Mouse (Mus musculus) lung, postnatal 36 days (tissue): ENCODE results near the gene Ddx31.

Source experiments
- DNase-seq: peaks from one replicate; pipeline ENCODE4 v3.0.0; 2022; ENCODE audit warnings: mixed read lengths

Ddx31 gene

DNA sequence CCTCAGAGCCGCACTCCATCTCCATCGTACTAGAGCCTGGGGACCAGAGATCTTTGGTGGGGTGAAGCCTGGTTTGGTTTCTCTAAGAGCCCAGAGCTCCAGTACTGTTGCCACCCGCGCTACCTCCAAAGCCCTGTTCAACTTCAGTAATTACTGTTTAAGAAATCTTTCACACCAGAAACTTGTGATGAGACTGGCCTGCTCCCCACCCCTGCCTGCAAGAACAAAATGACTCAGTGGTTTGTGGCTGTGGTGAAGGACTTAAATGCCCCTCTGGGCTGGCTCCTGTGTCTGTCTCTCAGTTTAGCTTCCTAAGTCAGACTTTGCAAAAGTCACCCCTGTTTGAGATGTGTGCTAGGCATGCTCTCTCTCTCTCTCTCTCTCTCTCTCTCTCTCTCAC lies 72.8 kb downstream of the Ddx31 start:
- DNase-seq: no peak

DNA sequence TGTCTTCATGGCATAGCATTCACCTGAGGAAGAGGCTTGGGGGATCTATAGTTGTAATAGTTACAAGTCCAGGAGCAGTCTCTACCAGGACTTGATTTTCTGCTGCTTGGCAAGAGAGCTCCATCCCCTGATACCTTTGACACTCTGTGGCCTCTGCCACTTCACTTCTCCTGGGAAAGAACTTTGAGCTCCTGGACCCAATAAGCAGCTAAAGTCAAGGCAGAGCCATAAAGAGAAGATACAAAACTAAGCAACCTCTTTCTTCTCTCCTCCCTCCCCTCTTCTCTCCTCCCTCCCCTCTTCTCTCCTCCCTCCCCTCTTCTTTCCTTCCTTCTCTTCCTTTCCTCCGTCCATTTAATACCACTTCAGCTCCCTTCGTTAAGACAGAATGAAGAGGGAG lies 73.9 kb downstream of the Ddx31 start:
- DNase-seq: no peak

DNA sequence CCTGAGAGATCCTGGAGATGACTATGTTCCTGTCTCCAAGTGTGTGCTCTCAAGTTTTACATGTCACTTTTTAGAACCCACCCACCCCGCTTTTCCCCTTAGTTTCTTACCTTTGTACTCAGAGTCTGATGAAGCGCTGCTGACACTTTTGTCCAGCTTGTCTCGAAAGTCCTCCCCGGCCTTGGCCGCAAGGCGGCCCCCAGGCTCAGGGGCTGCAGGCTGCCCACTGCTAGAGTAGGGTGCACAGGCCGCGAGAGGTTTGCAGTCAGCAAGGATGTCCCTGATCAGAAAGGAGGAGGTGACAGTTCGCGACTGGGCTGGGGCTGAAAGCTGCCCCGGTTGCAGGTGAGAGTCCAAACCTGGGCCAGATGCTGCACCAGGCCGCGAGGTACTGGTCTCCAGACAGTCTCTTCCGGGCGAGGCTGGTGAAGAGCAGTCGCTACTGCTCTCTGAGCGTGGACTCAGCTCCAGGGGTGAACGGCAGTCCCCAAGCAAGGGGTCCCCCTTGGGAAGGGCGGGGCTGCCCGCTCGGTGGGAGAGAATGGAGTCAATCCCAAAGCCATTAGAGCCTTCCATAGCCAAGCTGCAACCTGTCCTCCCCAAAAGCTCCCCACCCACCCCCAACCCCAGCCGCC lies 75.0 kb downstream of the Ddx31 start:
- no peak for DNase-seq

- peak; percentile 81 for DNase-seq
Measured at GRCm38 (mm10) chr2:28915768-28916512, 75.7 kb downstream of the Ddx31 start.

GRCm38 (mm10) chr2:28916513-28916865 lies 76.3 kb downstream of the Ddx31 start, which contains the start of gene Barhl1:
Gene Barhl1 (minus strand): TSS chr2:28916668.
- DNase-seq: no peak

GRCm38 (mm10) chr2:28917156-28917517 lies 76.9 kb downstream of the Ddx31 start:
- no peak for DNase-seq

DNA sequence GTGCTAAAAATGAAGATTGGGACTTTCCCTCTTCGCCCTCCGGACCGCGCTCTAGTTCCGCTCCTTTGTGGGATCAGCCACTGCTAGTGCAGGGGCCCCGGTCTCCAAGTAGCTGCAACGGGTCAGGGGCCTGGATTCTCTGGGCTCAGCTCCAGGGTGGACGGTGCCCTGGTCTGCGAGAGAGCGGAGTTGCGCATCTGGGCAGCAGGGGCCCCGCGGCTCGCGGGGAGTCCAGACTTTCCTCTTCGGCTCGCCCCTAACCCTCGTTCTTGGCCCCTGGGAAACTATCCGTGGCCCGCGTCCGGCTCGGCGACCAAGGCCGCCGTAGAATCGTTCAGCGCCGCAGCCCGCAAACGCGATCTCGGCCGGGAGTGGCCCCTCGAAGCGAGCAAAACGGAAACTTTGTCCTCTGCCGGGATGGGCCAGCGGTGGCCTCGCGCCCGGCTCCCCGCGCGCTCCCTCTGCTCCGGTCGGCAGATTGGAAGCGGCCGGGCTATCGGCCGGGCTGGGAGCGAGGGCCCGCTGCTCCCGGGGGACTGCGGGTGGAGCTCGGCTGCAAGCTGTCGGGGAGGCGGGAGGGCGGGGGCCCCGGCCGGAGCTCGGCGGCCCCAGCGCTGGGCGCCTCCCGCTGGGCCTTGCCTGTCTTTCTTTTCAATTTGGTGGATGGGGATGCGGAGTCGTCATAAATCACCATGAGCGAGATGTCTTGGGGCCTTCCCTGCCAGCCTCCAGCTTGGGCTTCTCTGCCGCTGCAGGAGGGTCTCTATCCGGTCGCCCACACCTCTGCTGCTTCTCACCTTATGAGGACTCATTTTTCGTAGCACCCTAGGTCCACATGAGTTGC lies 77.5 kb downstream of the Ddx31 start:
- no peak for DNase-seq

- DNase-seq: no peak
Measured at GRCm38 (mm10) chr2:28919001-28919400, 78.8 kb downstream of the Ddx31 start.

DNA sequence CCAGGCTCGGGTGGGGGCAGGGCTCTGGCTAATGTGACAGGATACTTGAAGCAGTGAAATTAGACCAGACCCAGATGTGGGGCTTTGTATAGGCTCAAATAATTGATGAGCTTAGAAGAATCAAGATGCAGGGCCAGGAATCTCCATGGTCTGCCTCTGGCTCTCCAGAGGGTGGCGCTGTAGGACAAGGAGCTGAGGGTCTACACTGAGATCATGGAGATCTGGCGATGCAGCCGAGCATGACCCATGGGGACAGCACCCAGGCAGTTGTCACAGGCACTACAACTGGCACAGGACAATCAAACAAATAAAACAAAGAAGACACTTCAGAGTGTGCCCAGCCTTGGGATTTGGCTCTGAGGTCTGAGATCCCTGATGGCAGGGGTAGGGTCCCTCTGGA lies 83.7 kb downstream of the Ddx31 start:
- DNase-seq: peak; percentile 55

GRCm38 (mm10) chr2:28930571-28930970 lies 90.4 kb downstream of the Ddx31 start:
- no peak for DNase-seq

DNA sequence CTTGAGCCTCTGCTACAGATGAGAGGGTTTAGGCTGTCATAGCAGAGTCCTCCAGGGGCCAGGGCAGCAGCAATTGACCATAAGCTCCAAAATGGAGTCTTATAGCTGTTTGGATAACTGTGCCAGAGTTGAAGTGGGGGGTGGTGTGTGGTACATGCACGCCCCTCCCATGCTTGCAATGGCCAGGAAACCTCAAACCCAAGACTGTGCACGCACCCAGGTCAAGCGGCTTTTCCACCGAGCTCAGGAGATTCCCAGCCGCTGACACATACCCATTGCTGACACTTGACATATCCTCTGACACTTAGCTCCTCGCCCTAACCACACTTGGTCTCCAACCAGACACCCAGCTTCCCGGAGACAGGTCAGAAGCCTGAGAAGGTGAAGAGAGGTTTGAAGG lies 98.8 kb downstream of the Ddx31 start:
- DNase-seq: no peak

GRCm38 (mm10) chr2:28943666-28944516 lies 103.7 kb downstream of the Ddx31 start:
- DNase-seq: no peak

DNA sequence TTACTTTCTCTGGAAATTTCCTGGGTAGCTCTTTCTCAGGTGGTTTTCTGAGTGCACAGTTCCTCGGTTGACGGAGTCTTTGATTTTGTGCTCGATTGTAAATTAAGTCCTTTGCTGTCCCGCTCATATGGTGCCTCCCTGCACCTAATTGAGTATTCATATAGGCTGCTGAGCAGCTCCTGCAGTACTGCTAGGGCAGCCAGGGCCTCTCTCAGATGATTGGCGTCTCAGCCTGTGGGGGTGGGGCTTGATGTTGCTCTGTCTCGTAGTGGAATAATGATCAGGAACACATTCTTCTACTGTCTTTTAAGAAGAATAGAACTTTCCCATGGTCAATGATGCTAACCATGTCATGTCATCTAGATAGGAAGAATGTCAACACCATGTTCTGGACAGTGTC lies 105.2 kb downstream of the Ddx31 start:
- no peak for DNase-seq

GRCm38 (mm10) chr2:28946312-28946711 lies 106.1 kb downstream of the Ddx31 start:
- DNase-seq: no peak

DNA sequence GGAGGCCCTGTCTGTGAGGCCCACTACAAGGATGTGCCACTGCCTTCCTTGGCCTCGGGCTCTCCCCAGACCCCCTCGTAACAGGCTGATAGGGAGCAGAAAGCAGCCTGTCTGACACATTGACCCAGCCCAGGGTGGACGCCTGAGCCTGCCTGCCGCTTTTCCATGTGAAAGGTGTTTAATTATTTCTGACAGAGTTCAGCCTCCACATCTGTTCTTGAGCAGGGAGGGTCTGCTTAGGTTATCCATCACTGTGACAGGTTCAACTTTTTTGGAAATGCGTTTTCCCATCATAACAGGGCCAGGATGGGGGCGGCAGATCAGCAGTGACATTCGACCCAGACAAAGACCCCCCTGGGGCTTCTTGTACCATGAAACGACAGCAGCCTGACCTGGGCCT lies 112.8 kb downstream of the Ddx31 start:
- no peak for DNase-seq

- no peak for DNase-seq
Measured at GRCm38 (mm10) chr2:28954595-28954994, 114.4 kb downstream of the Ddx31 start.
